Mouse (Mus musculus): ENCODE data around the gene Pcif1.

Pcif1 gene

GRCm38 (mm10) chr2:164913428-164913786 is 34.3 kb downstream of the Pcif1 start:
- CTCF ChIA-PET, result interaction anchor here (1.6 kb wide), 1 partner anchor 36 kb away, joined by 4 read pairs; no protein-coding TSS in a partner anchor

- CTCF ChIA-PET, result interaction anchor here (0.5 to 0.7 kb wide), 4 partner anchors 39 to 246 kb away, joined by 3 to 4 read pairs (median 4); no protein-coding TSS in a partner anchor
Measured at GRCm38 (mm10) chr2:164916820-164917219, 37.7 kb downstream of the Pcif1 start.

GRCm38 (mm10) chr2:164917371-164917770 is 38.3 kb downstream of the Pcif1 start:
- CTCF ChIA-PET, result interaction anchor here (0.7 kb wide), 1 partner anchor 23 kb away, joined by 3 read pairs; no protein-coding TSS in a partner anchor

- CTCF ChIA-PET, result interaction anchor here (0.6 to 0.7 kb wide), 3 partner anchors 24 to 68 kb away, joined by 3 to 5 read pairs (median 3); no protein-coding TSS in a partner anchor
Measured at GRCm38 (mm10) chr2:164918325-164918724, 39.2 kb downstream of the Pcif1 start.

GRCm38 (mm10) chr2:164921984-164922383 is 42.9 kb downstream of the Pcif1 start:
- CTCF ChIA-PET, result no interaction called here

GRCm38 (mm10) chr2:164923291-164923690 is 44.2 kb downstream of the Pcif1 start:
- CTCF ChIA-PET, result interaction anchor here (0.6 to 1.1 kb wide), 2 partner anchors 15 to 476 kb away, joined by 3 to 5 read pairs; no protein-coding TSS in a partner anchor

- CTCF ChIA-PET, result interaction anchor here (0.6 to 0.8 kb wide), 2 partner anchors 477 to 855 kb away, joined by 3 to 5 read pairs; no protein-coding TSS in a partner anchor
Measured at GRCm38 (mm10) chr2:164924100-164924857, 45.2 kb downstream of the Pcif1 start.

GRCm38 (mm10) chr2:164930706-164931581 is 51.8 kb downstream of the Pcif1 start:
- CTCF ChIA-PET, result interaction anchor here (0.7 kb wide), 1 partner anchor 49 kb away, joined by 5 read pairs; no protein-coding TSS in a partner anchor

GRCm38 (mm10) chr2:164933534-164933933 is 54.4 kb downstream of the Pcif1 start:
- CTCF ChIA-PET, result interaction anchor here (0.6 kb wide), 2 partner anchors 99 to 137 kb away, joined by 3 to 7 read pairs; no protein-coding TSS in a partner anchor

GRCm38 (mm10) chr2:164935991-164936390 is 56.9 kb downstream of the Pcif1 start:
- CTCF ChIA-PET, result no interaction called here

- CTCF ChIA-PET, result no interaction called here
Measured at GRCm38 (mm10) chr2:164938146-164939091, 59.3 kb downstream of the Pcif1 start.

- CTCF ChIA-PET, result no interaction called here
Measured at GRCm38 (mm10) chr2:164939106-164939505, 60.0 kb downstream of the Pcif1 start.

- CTCF ChIA-PET, result interaction anchor here (0.7 kb wide), 1 partner anchor 16 kb away, joined by 8 read pairs; no protein-coding TSS in a partner anchor
Measured at GRCm38 (mm10) chr2:164940140-164940830, 61.2 kb downstream of the Pcif1 start, which contains the start of gene Mmp9. TSS of gene Mmp9 (plus strand) at chr2:164940780.

- CTCF ChIA-PET, result interaction anchor here (0.7 kb wide), 1 partner anchor 14 kb away, joined by 12 read pairs; no protein-coding TSS in a partner anchor
Measured at GRCm38 (mm10) chr2:164942692-164943290, 63.7 kb downstream of the Pcif1 start.

Measured in spleen, embryonic (tissue).